Mouse (Mus musculus) midbrain, embryonic 15.5 days (tissue): ENCODE results near the gene Dhx33. TPM values are rescaled to one million over a fixed set of nuclear protein-coding genes. Genes with fewer than 3 reads are reported as not detected.

Experiments used
- ATAC-seq: fragments of 200-750 bp; cut with Nextera tagmentation; replicated peaks from 2 replicates; pipeline ENCODE4 v1.8.0; 2017; ENCODE audit warnings: moderate TSS enrichment
- H3K27ac ChIP-seq: fragments of 300-500 bp; sonication (generic); 2 replicates; pipeline ENCODE4 v1.5.1; 2015; ENCODE audit warnings: mild to moderate bottlenecking, inconsistent platforms
- H3K27me3 ChIP-seq: fragments of 300-500 bp; sonication (generic); replicated peaks from 2 replicates; pipeline ENCODE4 v1.6.1; 2015; ENCODE audit warnings: inconsistent platforms
- H3K36me3 ChIP-seq: fragments of 300-500 bp; sonication (generic); replicated peaks from 2 replicates; pipeline ENCODE4 v1.6.1; 2015; ENCODE audit warnings: inconsistent platforms
- H3K4me1 ChIP-seq: fragments of 300-500 bp; sonication (generic); 2 replicates; pipeline ENCODE4 v1.6.1; 2015; ENCODE audit warnings: inconsistent platforms
- H3K4me2 ChIP-seq: fragments of 300-500 bp; sonication (generic); 2 replicates; pipeline ENCODE4 v1.6.1; 2015; ENCODE audit warnings: inconsistent platforms, mild to moderate bottlenecking, moderate library complexity
- H3K4me3 ChIP-seq: fragments of 300-500 bp; sonication (generic); 2 replicates; pipeline ENCODE4 v1.5.1; 2015; ENCODE audit warnings: mild to moderate bottlenecking, inconsistent platforms
- H3K9ac ChIP-seq: fragments of 300-500 bp; sonication (generic); 2 replicates; pipeline ENCODE4 v1.6.1; 2015; ENCODE audit warnings: mild to moderate bottlenecking, inconsistent platforms
- H3K9me3 ChIP-seq: fragments of 300-500 bp; sonication (generic); 2 replicates; pipeline ENCODE4 v1.6.1; 2016; ENCODE audit warnings: inconsistent platforms
- WGBS: fragments of 180-500 bp; shearing (Covaris S2); methylation state at CpG from one replicate; pipeline ENCODE4 v1.1.7; 2015; ENCODE audit warnings: mixed read lengths; 5-methylcytosine and 5-hydroxymethylcytosine counted together
- polyA plus RNA-seq: library from polyadenylated mRNA; unstranded; fragments of >200 nt; fragmentation: Nextera tagmentation; extraction: Ambion mirVana; gene quantifications from 2 replicates; pipeline ENCODE4 v1.2.1, GENCODE M21; 2015

The Dhx33 gene
- polyA plus RNA-seq, 1 experiment from 2014 or later = 16.2 TPM

DNA sequence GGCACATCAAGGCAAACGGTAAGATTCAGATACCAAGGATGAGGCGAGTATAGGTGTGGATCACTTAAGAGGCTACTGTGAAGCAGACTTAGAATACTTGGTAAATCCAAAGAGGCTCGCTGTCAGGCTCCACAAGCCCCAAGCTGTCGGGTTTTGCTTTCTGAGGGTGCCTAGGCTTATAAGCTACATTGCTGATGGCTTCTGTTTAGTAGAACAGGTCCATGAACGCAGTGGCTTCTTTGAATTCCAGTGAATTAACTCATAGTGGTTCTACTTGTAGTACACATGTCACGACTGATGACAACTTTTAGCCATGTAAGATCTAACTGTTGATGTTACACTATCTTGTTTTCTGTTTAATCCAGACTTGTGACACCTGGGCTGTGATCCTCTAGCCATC is 26.9 kb downstream of the Dhx33 start:
- WGBS = 89% methylated on average over 6 of the region's 6 CpGs
- no peaks in the 10 kb centered on the region for H3K27me3 ChIP-seq
- no peak overlapping the region for H3K4me3 ChIP-seq
- H3K36me3 ChIP-seq = peaks cover 45% of the 10 kb centered on the region
- no peak overlapping the region for H3K27ac ChIP-seq
- H3K9me3 ChIP-seq = no peaks in the 10 kb centered on the region
- peaks cover 13% of the 10 kb centered on the region for H3K4me1 ChIP-seq
- ATAC-seq = no peak
- H3K4me2 ChIP-seq = no peak overlapping the region
- no peak overlapping the region for H3K9ac ChIP-seq

DNA sequence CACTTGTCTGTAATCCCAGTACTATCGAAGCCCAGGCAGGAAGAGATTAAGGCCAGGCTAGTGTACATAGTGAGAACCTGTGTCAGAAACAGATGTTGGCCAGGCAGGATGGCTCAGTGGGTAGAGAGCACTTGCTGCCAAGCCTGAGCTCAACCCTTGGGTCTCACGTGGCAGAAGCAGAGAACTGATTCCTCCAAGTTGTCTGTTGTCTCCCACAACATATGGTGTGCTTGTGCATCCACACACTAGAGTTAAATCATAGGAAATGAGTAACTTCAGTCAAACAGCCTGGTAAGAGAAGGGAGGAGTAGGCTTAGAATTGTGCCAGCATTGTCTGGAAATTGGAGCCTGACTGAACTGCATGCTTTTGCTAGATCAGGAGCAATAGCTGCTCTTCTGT is 29.0 kb downstream of the Dhx33 start:
- no peak overlapping the region for H3K9ac ChIP-seq
- no peak for ATAC-seq
- H3K4me1 ChIP-seq = peaks cover 5% of the 10 kb centered on the region; the same call in 1 of the 2 replicates
- no peaks in the 10 kb centered on the region for H3K9me3 ChIP-seq
- H3K27me3 ChIP-seq = no peaks in the 10 kb centered on the region
- no peak overlapping the region for H3K4me3 ChIP-seq
- H3K4me2 ChIP-seq = no peak overlapping the region
- H3K36me3 ChIP-seq = peaks cover 40% of the 10 kb centered on the region
- no peak overlapping the region for H3K27ac ChIP-seq
- WGBS = 86% methylated on average over 2 of the region's 2 CpGs

DNA sequence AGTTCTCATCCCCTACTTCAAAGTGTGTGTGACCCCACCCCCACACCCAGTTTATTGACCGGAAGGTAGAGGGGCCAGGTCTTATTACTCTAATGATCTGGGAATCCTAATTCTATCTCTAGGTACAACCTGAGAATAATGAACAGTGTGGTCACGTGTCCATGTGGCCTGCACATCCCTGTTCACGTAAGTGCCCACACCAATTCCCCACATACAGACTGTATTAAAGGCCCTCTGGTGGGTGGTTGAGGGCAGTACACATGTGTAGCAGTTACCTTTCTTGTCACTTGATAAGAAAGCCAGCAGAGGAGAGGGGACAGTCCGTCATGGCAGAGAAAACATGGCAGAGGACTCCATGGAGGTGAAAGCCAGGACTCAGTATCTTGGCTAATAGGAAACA is 30.3 kb downstream of the Dhx33 start:
- H3K4me2 ChIP-seq = no peak overlapping the region
- H3K36me3 ChIP-seq = peaks cover 29% of the 10 kb centered on the region
- WGBS = 68% methylated on average over 4 of the region's 4 CpGs
- no peak for ATAC-seq
- peaks cover 8% of the 10 kb centered on the region; the same call in 1 of the 2 replicates for H3K4me1 ChIP-seq
- H3K9ac ChIP-seq = no peak overlapping the region
- H3K27me3 ChIP-seq = no peaks in the 10 kb centered on the region
- H3K27ac ChIP-seq = no peak overlapping the region
- no peak overlapping the region for H3K4me3 ChIP-seq
- no peaks in the 10 kb centered on the region for H3K9me3 ChIP-seq

DNA sequence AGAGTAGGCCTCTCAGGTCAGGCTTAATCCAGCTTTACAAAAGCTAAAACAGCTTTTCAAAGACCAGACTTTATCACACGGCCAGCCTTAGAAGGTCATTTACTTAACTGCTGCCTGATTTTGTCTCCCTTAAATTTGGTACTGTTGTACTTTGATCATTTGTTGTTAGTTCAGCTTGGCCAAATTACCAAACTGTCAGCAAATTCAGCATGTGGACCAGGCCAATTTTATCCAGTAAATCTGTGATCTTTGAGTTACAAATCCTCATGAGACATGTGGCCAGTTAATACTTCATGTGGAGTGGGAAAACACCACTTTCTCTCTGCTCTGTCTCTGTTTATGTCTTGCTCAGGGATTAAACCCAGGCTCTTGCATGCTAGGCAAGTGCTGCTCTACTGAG is 31.7 kb downstream of the Dhx33 start:
- H3K9ac ChIP-seq = no peak overlapping the region
- no peaks in the 10 kb centered on the region for H3K27me3 ChIP-seq
- no peak overlapping the region for H3K27ac ChIP-seq
- H3K9me3 ChIP-seq = no peaks in the 10 kb centered on the region
- H3K4me2 ChIP-seq = no peak overlapping the region
- no peak overlapping the region for H3K4me3 ChIP-seq
- ATAC-seq = no peak
- 58% methylated on average over 1 of the region's 1 CpGs for WGBS
- H3K36me3 ChIP-seq = peaks cover 21% of the 10 kb centered on the region
- H3K4me1 ChIP-seq = peaks cover 19% of the 10 kb centered on the region

DNA sequence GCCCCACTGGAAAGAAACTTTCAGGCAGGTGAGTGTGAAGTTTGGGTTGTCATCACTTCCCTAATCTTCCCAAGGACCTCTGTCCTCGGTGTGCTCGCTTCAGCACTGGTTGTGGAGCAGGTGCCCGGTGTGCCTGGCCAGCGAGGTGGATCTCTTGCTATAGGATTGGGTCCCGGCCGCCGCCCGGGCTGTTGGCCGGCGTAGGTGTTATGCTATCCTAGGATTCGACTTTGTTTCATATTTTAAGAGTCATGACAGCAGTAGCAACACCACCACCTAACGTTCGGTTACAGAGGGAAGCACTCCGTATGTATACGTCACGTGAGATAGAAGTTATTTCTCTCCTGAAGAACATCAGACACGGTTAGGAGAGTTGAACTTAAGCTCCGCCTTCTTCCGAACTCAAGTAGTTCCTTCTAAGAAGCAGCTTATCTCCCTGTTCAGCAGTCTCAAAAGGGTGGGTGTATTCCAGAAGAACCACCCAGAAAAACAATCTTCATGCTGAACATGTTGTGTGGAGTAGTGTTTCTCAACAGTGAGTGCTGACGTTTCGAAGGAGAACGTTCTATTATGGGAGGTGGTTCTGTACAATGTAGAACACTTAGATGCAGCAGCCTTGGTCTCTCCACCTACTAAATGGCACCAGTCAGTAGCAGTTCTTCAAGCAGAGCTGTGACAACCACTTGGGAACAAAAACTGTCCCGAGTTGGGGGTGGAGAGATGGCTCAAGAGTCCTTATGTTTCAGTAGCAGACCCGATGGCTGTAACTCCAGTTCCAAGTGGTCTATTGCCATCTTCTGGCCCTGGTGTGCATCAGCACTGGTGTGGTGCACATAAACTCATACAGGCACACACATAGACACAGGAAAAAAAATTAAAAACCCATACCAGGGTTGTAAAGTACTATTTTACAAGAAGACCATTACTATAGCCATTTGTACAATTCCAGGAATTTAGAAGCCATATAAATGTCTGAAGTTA is 33.4 kb downstream of the Dhx33 start:
- ATAC-seq = peak; percentile 29
- no peaks in the 10 kb centered on the region for H3K9me3 ChIP-seq
- WGBS = 19% methylated on average over 24 of the region's 24 CpGs
- peak overlapping the region; percentile 63 for H3K9ac ChIP-seq
- H3K4me3 ChIP-seq = peak overlapping the region; percentile 89
- peaks cover 12% of the 10 kb centered on the region for H3K36me3 ChIP-seq
- peak overlapping the region; percentile 94 for H3K27ac ChIP-seq
- H3K4me1 ChIP-seq = peaks cover 22% of the 10 kb centered on the region
- H3K4me2 ChIP-seq = peak overlapping the region; percentile 77
- H3K27me3 ChIP-seq = no peaks in the 10 kb centered on the region

DNA sequence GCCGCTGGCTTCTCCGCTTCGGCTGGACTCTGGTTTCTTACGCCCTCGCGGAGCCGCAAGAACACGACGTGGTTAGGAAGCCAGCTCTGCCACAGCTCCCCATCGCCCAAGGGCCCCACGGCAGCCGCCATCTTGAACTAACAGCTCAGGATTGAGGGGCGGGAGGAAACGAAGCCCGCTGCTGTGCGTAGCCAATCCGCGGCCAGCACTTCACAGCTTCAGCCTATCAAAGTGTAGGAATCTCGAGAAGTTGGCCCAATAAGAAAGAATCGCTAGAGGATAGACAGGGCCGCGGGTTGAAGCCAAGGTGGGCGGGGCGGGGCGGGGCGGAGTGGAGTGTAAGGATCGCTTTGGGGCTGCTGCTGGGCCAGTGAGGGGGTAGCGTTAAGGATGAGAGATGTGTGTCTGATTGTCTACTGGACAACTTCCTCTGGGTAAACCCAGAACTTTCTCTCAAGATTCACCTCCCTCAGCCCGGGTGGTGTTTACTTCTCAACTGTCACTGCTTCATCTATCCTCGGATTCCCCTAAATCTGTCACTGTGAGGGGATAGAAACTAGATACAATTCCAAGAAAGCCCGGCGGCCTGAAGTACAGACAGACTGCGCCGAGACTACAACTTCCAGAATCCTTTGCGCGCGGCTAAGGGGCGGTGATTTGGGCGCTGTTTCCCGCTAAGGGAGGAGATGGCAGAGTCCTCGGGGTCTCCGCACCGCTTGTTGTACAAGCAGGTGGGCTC is 34.2 kb downstream of the Dhx33 start, which contains the start of the genes Nup88 and Rpain:
Gene Nup88 (minus strand): TSS at position 153 of the 739 bp plus-strand sequence.
Gene Rpain (plus strand): TSS at position 393 of the 739 bp plus-strand sequence.
- under 1% methylated on average over 43 of the region's 43 CpGs for WGBS
- peak; percentile 99 for ATAC-seq
- peak within 1 kb of the TSS; percentile 94 for H3K27ac ChIP-seq
- H3K4me1 ChIP-seq = peaks cover 22% of the 10 kb centered on the region
- peak within 1 kb of the TSS; percentile 77 for H3K4me2 ChIP-seq
- peak within 1 kb of the TSS; percentile 92 for H3K9ac ChIP-seq
- peaks cover 14% of the 10 kb centered on the region for H3K36me3 ChIP-seq
- H3K9me3 ChIP-seq = no peaks in the 10 kb centered on the region
- no peaks in the 10 kb centered on the region for H3K27me3 ChIP-seq
- peak within 1 kb of the TSS; percentile 89 for H3K4me3 ChIP-seq

DNA sequence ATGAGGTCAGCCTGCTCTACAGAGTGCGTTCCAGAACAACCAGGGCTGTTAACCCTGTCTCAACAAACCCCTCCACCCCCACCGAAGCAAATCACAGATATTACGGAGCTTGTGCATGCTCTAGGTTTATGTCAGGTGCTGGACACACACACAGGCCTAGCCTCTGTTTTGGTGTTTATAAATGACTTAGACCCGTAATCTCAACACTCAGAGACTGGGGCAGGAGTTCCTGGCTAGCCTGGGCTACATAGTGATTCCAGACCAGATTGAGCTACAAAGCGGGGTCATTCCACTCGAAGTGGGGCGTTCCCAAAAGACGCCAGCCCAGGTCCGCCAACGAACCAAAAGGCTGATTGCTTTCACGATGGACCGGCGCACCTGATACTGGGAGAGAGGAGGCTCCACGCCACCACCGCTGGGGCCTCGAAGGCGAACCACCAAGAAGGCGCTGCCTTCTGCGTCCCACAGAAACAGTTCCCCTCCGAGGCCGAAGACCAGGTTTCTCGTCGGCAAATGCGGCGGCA is 34.9 kb downstream of the Dhx33 start:
- H3K36me3 ChIP-seq = peaks cover 21% of the 10 kb centered on the region
- peak overlapping the region; percentile 94 for H3K27ac ChIP-seq
- peak overlapping the region; percentile 77 for H3K4me2 ChIP-seq
- peak overlapping the region; percentile 92 for H3K9ac ChIP-seq
- no peaks in the 10 kb centered on the region for H3K9me3 ChIP-seq
- H3K27me3 ChIP-seq = no peaks in the 10 kb centered on the region
- H3K4me3 ChIP-seq = peak overlapping the region; percentile 89
- peaks cover 22% of the 10 kb centered on the region for H3K4me1 ChIP-seq
- under 1% methylated on average over 25 of the region's 25 CpGs for WGBS
- ATAC-seq = peak; percentile 16

DNA sequence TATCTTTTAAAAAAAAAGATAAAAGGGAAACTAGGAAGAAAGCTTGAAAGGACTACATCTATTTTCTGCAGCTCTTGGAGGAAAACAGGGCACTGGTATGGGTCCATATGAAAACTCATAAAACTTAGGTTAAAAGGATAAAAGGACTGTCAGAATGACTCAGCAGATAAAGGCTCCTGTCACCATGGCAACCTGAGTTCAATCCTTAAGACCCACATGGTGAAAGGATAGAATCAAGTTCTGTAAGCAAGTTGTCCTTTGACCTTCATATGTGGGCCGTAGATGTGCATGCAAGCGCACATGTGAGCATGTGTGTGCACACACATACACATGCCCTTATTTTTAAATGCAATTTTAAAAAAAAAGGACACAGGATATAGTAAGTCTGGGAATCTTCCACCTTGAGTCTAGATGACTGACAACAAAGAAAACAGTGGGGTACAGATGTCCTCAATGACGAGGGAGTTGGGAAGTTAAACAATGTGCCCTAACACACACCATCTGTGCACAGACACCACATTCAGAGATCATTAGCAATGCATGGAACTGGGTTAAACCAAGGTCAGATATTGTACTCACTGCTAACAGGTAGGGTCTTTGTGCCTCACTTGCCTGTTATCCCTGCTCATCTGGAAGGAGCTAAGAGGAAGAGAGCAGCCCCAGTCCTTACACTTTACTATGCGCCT is 39.9 kb downstream of the Dhx33 start:
- WGBS = 75% methylated on average over 4 of the region's 4 CpGs
- Histone ChIP-seq H3K4me2 (no peak overlapping the region), H3K27ac (no peak overlapping the region), H3K9me3 (no peaks in the 10 kb centered on the region), H3K4me1 (peaks cover 17% of the 10 kb centered on the region), H3K36me3 (peaks cover 51% of the 10 kb centered on the region), H3K4me3 (no peak overlapping the region), H3K9ac (no peak overlapping the region), H3K27me3 (no peaks in the 10 kb centered on the region)
- no peak for ATAC-seq

DNA sequence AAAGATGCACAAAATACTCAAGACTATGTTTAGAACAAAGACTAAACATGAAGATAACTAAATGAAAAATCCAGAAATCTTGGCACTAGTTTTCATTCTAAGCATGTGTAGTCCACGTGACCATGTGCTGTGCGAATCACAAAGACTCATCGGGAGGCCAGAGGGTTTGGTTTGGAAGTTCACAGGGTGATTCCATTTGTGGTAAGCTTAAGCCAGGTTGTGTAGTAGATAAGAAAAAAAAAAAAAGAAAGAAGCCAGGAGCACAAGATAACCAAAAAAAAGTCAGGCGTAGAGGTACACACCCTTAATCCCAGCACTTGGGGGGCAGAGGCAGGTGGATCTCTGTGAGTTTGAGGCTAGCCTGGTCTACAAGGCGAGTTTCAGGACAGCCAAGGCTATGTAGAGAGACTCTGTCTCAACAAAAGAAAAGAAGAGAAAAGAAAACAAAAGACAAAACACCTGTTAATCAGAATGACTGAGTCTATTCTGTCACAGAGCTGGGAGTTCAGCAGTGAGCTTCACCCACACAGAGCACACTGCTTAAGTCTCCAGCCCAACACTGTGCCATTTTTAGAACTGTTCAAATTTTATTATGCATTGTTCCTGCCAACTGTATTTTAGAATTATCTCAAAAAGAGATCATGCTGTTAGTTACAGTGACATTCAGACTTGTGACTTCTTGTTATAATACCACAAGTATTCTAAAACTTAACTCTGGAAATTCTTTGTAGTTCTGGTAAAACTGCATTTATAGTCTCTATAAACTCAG is 43.3 kb downstream of the Dhx33 start:
- H3K4me3 ChIP-seq = no peak overlapping the region
- no peak for ATAC-seq
- H3K9ac ChIP-seq = no peak overlapping the region
- no peak overlapping the region for H3K27ac ChIP-seq
- H3K4me2 ChIP-seq = no peak overlapping the region
- H3K4me1 ChIP-seq = no peaks in the 10 kb centered on the region
- H3K9me3 ChIP-seq = no peaks in the 10 kb centered on the region
- no peaks in the 10 kb centered on the region for H3K27me3 ChIP-seq
- H3K36me3 ChIP-seq = peaks cover 75% of the 10 kb centered on the region
- 93% methylated on average over 5 of the region's 5 CpGs for WGBS

DNA sequence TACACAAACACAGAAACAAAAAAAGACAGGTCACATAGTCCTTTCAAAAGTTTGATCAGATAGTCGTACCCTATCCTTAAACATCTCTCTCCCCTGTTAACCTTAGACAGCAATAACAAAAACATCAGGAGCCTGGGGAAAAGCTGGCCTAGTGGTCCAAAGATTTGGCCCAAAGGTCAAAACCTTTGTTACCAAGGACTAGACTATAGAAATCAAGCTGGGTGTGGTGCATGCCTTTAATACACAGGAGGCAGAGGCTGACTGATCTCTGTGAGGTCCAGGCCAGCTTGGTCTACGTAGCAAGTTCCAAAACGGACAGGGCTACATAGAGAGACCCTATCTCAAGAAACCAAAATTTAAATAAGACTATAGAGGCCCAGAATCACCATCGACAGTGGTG is 49.5 kb downstream of the Dhx33 start:
- Histone ChIP-seq H3K27ac (no peak overlapping the region), H3K36me3 (peaks cover 77% of the 10 kb centered on the region), H3K4me2 (no peak overlapping the region), H3K27me3 (no peaks in the 10 kb centered on the region), H3K9ac (no peak overlapping the region), H3K4me1 (no peaks in the 10 kb centered on the region), H3K4me3 (no peak overlapping the region), H3K9me3 (no peaks in the 10 kb centered on the region)
- WGBS = 96% methylated on average over 4 of the region's 4 CpGs
- no peak for ATAC-seq
